Mouse (Mus musculus): ENCODE data around the gene Robo1. TPM values are rescaled to one million over a fixed set of nuclear protein-coding genes. Genes with fewer than 3 reads are reported as not detected.

Robo1 gene
- polyA plus RNA-seq, 1 experiment from 2014 or later: 83.9 TPM

- Histone ChIP-seq H3K9me3 (replicated peaks) (no peaks in the 10 kb centered on the region), H3K9ac (no peak overlapping the region), H3K4me1 (0 out of 2 replicates have a peak, but pooled peaks cover 4% of the 10 kb centered on the region), H3K4me3 (no peak overlapping the region), H3K27me3 (no peaks in the 10 kb centered on the region), H3K36me3 (0 out of 2 replicates have a peak, but pooled peaks cover 2% of the 10 kb centered on the region), H3K27ac (no peak overlapping the region), H3K4me2 (replicated peaks) (no peak overlapping the region)
- no peak for ATAC-seq (ENCODE audit: low FRiP score)
- 89% methylated on average over 2 of the region's 2 CpGs for WGBS
Observed at GRCm38 (mm10) chr16:72908895-72909294, 600.8 kb downstream of the Robo1 start.

DNA sequence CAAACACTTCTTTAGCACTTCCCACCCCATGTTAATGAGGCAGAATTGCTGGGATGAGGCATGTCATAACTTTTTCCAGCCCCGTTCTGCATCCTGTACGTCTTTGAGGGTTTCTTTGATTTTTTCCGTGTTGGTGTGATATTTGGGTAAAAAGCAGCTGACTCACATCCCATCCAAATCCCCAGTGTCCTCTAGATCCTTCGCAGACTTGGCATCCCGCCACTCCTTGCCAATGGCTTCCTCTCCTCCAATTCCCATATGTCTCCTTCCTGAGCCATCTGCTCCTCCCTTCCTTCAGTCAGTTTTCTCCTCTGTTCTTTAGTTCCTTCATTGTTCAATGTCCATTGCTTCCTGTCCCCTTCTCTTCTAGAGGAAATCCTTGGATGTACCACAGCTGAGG, 605.0 kb downstream of the Robo1 start:
- no peaks in the 10 kb centered on the region for H3K9me3 ChIP-seq (replicated peaks)
- ATAC-seq (ENCODE audit: low FRiP score): 0 out of 2 replicates have a peak, but pooled peaks have one; percentile 46
- H3K4me1 ChIP-seq: peaks cover 6% of the 10 kb centered on the region; the same call in 1 of the 2 replicates
- WGBS: 46% methylated on average over 5 of the region's 5 CpGs
- no peaks in the 10 kb centered on the region for H3K36me3 ChIP-seq
- H3K27me3 ChIP-seq: no peaks in the 10 kb centered on the region
- H3K4me3 ChIP-seq: no peak overlapping the region
- peak overlapping the region; percentile 36; the same call in 1 of the 2 replicates for H3K27ac ChIP-seq
- H3K9ac ChIP-seq: no peak overlapping the region
- H3K4me2 ChIP-seq (replicated peaks): no peak overlapping the region

DNA sequence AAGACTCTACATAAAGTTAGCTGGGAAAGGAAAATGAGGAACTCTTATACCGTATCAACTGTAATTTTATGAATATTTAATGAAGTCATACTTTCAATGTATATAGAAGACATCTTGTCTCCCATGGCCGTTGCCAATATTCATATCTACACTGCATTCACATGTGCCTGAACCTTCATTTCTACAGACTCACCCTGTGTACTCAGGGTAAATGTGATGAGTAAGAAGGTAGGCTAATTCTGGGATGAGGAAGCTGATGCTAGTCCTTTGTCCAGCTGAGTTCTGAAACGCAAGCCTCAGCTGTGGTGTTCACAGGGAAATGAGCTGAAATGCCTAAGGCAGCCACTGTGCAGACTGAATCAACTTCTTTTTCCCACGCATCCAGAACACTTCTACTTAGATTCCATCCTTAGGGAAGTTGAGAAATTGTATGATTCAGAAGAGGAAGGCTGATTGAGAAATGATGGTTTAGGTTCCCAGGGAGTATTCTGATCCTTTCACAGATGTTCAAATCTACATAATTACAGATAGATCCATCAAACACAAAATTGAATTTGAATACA, 606.0 kb downstream of the Robo1 start:
- Histone ChIP-seq H3K4me2 (replicated peaks) (no peak overlapping the region), H3K9me3 (replicated peaks) (no peaks in the 10 kb centered on the region), H3K4me1 (peaks cover 6% of the 10 kb centered on the region; the same call in 1 of the 2 replicates), H3K9ac (no peak overlapping the region), H3K4me3 (no peak overlapping the region), H3K36me3 (no peaks in the 10 kb centered on the region), H3K27me3 (no peaks in the 10 kb centered on the region), H3K27ac (peak overlapping the region; percentile 31; the same call in 1 of the 2 replicates)
- peak; percentile 71 for ATAC-seq (ENCODE audit: low FRiP score)
- WGBS: 67% methylated on average over 4 of the region's 4 CpGs

DNA sequence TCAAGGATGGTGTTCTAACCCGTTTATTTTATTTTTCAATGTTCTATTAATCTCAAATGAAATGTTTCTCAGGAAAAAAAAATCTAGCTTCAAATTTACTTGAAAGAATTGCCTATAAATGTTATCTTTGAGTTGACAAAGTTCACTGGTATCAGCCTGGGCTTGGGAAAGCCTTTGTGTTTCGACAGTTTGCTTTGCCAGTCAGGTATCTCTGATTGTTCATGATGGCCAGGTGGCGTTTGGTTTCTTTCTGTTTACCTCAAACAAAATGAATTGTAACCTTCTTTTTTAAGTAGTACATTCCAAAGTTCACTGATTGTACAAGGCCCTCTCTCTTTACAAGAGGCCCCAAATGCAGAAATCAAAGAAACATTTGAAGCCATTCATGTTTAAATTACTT, 611.9 kb downstream of the Robo1 start:
- Histone ChIP-seq H3K9ac (no peak overlapping the region), H3K27ac (no peak overlapping the region), H3K9me3 (replicated peaks) (no peaks in the 10 kb centered on the region), H3K4me3 (no peak overlapping the region), H3K36me3 (no peaks in the 10 kb centered on the region), H3K4me2 (replicated peaks) (no peak overlapping the region), H3K27me3 (no peaks in the 10 kb centered on the region), H3K4me1 (peaks cover 24% of the 10 kb centered on the region)
- 83% methylated on average over 3 of the region's 3 CpGs for WGBS
- no peak for ATAC-seq (ENCODE audit: low FRiP score)

GRCm38 (mm10) chr16:72924423-72925224, 616.5 kb downstream of the Robo1 start:
- peak overlapping the region; percentile 45; the same call in 1 of the 2 replicates for H3K27ac ChIP-seq
- no peaks in the 10 kb centered on the region for H3K9me3 ChIP-seq (replicated peaks)
- no peaks in the 10 kb centered on the region for H3K27me3 ChIP-seq
- H3K36me3 ChIP-seq: no peaks in the 10 kb centered on the region
- H3K9ac ChIP-seq: no peak overlapping the region
- H3K4me1 ChIP-seq: peaks cover 39% of the 10 kb centered on the region
- peak overlapping the region; percentile 42 for H3K4me2 ChIP-seq (replicated peaks)
- H3K4me3 ChIP-seq: no peak overlapping the region
- 24% methylated on average over 15 of the region's 15 CpGs for WGBS
- ATAC-seq (ENCODE audit: low FRiP score): peak; percentile 69; the same call in 1 of the 2 replicates

- H3K27ac ChIP-seq: no peak overlapping the region
- no peaks in the 10 kb centered on the region for H3K36me3 ChIP-seq
- H3K4me1 ChIP-seq: peaks cover 28% of the 10 kb centered on the region
- no peak overlapping the region for H3K4me2 ChIP-seq (replicated peaks)
- no peaks in the 10 kb centered on the region for H3K27me3 ChIP-seq
- no peak overlapping the region for H3K9ac ChIP-seq
- no peaks in the 10 kb centered on the region for H3K9me3 ChIP-seq (replicated peaks)
- 67% methylated on average over 6 of the region's 6 CpGs for WGBS
- peak; percentile 69; the same call in 1 of the 2 replicates for ATAC-seq (ENCODE audit: low FRiP score)
- H3K4me3 ChIP-seq: no peak overlapping the region
Observed at GRCm38 (mm10) chr16:72928525-72929122, 620.5 kb downstream of the Robo1 start.

GRCm38 (mm10) chr16:72930871-72931270, 622.8 kb downstream of the Robo1 start:
- H3K36me3 ChIP-seq: no peaks in the 10 kb centered on the region
- no peaks in the 10 kb centered on the region for H3K27me3 ChIP-seq
- 81% methylated on average over 4 of the region's 4 CpGs for WGBS
- H3K9ac ChIP-seq: no peak overlapping the region
- H3K9me3 ChIP-seq (replicated peaks): no peaks in the 10 kb centered on the region
- no peak overlapping the region for H3K27ac ChIP-seq
- no peak overlapping the region for H3K4me2 ChIP-seq (replicated peaks)
- peaks cover 11% of the 10 kb centered on the region for H3K4me1 ChIP-seq
- no peak overlapping the region for H3K4me3 ChIP-seq
- ATAC-seq (ENCODE audit: low FRiP score): no peak

DNA sequence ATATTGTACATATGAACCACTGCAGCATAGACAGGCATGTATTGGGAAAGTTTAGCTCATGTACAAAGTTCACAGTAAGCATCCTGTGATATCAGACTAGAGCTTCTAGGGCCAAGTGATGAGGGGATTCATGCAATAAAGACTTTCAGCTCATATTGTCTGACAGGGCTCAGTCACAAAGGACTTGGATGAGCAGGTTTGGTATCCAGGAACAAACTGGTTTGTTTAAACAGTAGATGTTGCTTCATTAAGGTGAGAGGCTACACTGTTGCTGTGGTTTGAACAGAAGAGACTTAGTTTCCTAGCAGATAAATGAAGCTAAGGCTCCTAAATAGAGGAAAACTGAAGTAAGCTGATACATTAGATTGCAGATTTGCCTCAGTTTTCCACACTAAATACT, 626.8 kb downstream of the Robo1 start:
- peaks cover 12% of the 10 kb centered on the region; the same call in 1 of the 2 replicates for H3K4me1 ChIP-seq
- no peaks in the 10 kb centered on the region for H3K9me3 ChIP-seq (replicated peaks)
- no peak overlapping the region for H3K4me2 ChIP-seq (replicated peaks)
- H3K36me3 ChIP-seq: no peaks in the 10 kb centered on the region
- H3K4me3 ChIP-seq: no peak overlapping the region
- no peaks in the 10 kb centered on the region for H3K27me3 ChIP-seq
- no peak for ATAC-seq (ENCODE audit: low FRiP score)
- H3K9ac ChIP-seq: no peak overlapping the region
- no peak overlapping the region for H3K27ac ChIP-seq

GRCm38 (mm10) chr16:72937183-72937582, 629.1 kb downstream of the Robo1 start:
- Histone ChIP-seq H3K4me3 (no peak overlapping the region), H3K27ac (no peak overlapping the region), H3K4me2 (replicated peaks) (no peak overlapping the region), H3K9ac (no peak overlapping the region), H3K4me1 (peaks cover 15% of the 10 kb centered on the region; the same call in 1 of the 2 replicates), H3K27me3 (no peaks in the 10 kb centered on the region), H3K36me3 (no peaks in the 10 kb centered on the region), H3K9me3 (replicated peaks) (no peaks in the 10 kb centered on the region)
- ATAC-seq (ENCODE audit: low FRiP score): no peak
- 76% methylated on average over 3 of the region's 3 CpGs for WGBS

- Histone ChIP-seq H3K4me1 (peaks cover 15% of the 10 kb centered on the region; the same call in 1 of the 2 replicates), H3K27me3 (no peaks in the 10 kb centered on the region), H3K27ac (peak overlapping the region; percentile 5; the same call in 1 of the 2 replicates), H3K36me3 (no peaks in the 10 kb centered on the region), H3K4me3 (no peak overlapping the region), H3K4me2 (replicated peaks) (no peak overlapping the region), H3K9ac (no peak overlapping the region), H3K9me3 (replicated peaks) (no peaks in the 10 kb centered on the region)
- WGBS: 74% methylated on average over 3 of the region's 3 CpGs
- no peak for ATAC-seq (ENCODE audit: low FRiP score)
Observed at GRCm38 (mm10) chr16:72939862-72940261, 631.8 kb downstream of the Robo1 start.

- Histone ChIP-seq H3K4me1 (peaks cover 15% of the 10 kb centered on the region; the same call in 1 of the 2 replicates), H3K4me3 (no peak overlapping the region), H3K9ac (no peak overlapping the region), H3K27me3 (no peaks in the 10 kb centered on the region), H3K27ac (no peak overlapping the region), H3K36me3 (no peaks in the 10 kb centered on the region), H3K9me3 (replicated peaks) (no peaks in the 10 kb centered on the region), H3K4me2 (replicated peaks) (no peak overlapping the region)
- WGBS: 84% methylated on average over 8 of the region's 8 CpGs
- no peak for ATAC-seq (ENCODE audit: low FRiP score)
Observed at GRCm38 (mm10) chr16:72940786-72941185, 632.7 kb downstream of the Robo1 start.

GRCm38 (mm10) chr16:72944403-72944802, 636.3 kb downstream of the Robo1 start:
- Histone ChIP-seq H3K4me2 (replicated peaks) (no peak overlapping the region), H3K9ac (no peak overlapping the region), H3K9me3 (replicated peaks) (no peaks in the 10 kb centered on the region), H3K4me3 (no peak overlapping the region), H3K27me3 (no peaks in the 10 kb centered on the region), H3K27ac (no peak overlapping the region), H3K36me3 (no peaks in the 10 kb centered on the region), H3K4me1 (peaks cover 7% of the 10 kb centered on the region; the same call in 1 of the 2 replicates)
- WGBS: 96% methylated on average over 4 of the region's 4 CpGs
- ATAC-seq (ENCODE audit: low FRiP score): no peak
